Mouse (Mus musculus) granulocyte monocyte progenitor cell, adult 5-6 weeks (primary cell): ENCODE measurements around the gene D630003M21Rik. TPM values are rescaled to one million over a fixed set of nuclear protein-coding genes. Genes with fewer than 3 reads are reported as not detected.

ENCODE experiments used
- ATAC-seq: replicated peaks from 2 replicates; pipeline ENCODE4 v1.8.0; 2016; ENCODE audit warnings: mild to moderate bottlenecking, moderate TSS enrichment, inconsistent platforms; ENCODE audit not compliant: poor library complexity, severe bottlenecking
- total RNA-seq, 2 experiments: library from RNA; stranded (forward) in 1 of 2; stranded (reverse) in 1 of 2; fragments of 200-712, 200-1000 nt in 1 of 2; fragments of >200 nt in 1 of 2; fragmentation: Nextera tagmentation in 1 of 2; gene quantifications; 2 replicates each; pipeline ENCODE4 v1.2.3; 2014 to 2017

Gene D630003M21Rik
- total RNA-seq, 2 experiments from 2014 or later: not detected

DNA sequence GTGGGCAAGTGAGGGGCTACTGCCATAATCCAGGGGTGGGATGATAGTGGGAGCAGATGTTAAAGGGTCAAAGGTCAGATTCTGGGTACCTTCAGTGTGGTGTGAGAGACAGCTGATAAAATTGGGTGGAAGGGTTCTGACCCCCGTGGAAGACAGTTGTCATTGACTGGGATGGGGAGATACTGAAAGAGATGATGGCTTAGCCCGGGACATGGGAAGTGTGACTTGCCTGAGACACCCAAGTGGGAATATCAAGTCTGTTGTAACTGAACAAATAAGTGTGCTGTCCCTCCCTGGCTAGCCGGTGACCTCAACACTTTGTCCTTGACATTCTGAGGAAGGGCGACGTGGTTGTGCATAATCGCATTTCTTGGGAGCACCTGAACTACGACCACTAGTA is 59.3 kb downstream of the D630003M21Rik start:
- no peak for ATAC-seq

DNA sequence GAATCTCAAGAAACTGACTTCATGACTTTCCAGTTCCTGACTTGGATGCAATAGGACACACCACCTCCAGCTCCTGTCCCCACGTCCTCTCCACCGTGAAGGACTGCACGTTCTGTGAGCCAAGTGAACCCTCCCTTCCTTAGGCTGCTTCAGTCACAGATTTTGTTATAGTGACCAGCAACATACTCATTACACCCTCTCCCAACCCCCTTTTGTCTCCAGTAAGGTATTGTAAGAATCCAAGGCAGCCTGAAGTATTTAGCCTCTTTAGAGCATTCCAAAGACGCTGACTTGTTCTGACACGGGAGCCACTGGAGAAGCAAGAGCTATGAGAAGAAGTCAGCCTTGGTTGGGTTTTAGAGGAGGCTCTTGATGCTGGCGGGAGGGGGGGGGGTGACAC is 59.7 kb downstream of the D630003M21Rik start:
- ATAC-seq: no peak

DNA sequence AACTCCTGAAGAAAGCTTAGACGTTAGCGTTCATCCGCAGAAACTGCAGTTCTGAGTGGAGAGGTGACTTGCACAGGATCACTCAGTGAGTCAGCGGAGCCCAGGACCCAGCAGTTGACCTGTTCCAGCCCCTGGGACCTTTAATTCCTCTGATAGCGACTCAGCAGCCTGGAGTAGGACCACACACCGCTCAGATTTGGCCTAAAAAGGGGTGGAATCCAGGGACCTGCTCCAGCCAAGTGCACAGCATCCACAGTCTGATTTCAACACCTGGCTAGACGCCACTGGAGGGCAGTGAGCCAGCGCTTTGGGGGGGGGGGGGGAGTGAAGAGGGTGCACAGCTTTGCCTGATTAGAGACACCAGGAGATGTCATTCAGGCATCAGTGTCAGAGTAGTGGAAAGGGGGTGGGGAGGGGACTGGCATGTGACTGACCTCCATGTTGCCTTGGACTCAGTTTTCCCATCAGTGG is 60.2 kb downstream of the D630003M21Rik start:
- ATAC-seq: no peak

DNA sequence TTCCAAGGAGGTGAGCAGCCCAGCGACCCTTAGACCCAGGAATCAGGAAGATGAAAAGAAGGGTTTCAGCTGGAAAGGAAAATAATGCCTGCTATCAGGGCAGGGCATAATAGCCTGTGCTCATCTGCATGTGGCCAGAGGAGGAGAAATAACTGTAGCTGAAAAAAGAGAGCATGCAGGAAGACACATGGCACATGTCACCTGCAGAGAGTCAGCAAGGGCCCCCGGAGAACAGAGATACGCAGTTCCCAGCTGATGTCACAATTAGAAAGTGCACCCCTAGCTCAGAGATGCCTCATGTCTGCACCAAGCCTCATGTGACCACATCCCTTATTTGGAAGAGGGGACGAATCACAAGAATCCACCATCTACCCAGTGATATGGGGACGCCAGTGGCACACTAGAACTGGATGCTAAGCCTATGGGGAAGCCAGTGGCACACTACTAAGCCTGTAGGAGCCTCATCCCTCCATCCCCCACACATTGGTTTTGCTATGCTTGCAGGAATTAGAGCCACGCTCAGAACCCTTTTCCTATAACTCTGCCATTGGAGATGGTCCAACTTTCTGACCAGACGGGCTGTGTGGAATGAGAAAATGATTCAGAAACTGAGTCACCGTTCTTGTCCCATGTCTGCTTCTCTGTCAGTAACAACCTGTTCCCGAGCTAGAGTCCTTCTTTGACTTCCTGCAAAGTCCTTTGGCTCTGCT is 61.4 kb downstream of the D630003M21Rik start:
- peak; percentile 54 for ATAC-seq

DNA sequence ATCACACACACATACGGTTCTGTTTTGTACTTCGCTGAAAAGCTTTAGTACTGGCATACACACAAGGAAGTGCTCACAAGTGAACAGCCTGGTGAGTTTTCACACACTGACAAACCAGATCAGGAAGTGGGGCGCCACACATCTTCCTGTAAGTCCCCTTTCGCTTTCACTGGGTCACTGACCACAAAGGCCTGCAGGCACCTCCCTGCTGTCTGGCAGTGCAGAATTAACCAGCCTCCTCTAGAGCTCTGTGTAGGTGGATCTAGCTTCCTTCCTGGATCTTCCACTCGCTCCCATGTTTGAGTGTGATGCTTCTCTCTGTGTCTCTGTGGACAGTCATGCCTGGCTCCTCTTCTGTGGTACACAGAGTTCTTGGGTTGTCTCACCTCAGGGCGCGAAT is 62.4 kb downstream of the D630003M21Rik start:
- peak; percentile 90 for ATAC-seq

DNA sequence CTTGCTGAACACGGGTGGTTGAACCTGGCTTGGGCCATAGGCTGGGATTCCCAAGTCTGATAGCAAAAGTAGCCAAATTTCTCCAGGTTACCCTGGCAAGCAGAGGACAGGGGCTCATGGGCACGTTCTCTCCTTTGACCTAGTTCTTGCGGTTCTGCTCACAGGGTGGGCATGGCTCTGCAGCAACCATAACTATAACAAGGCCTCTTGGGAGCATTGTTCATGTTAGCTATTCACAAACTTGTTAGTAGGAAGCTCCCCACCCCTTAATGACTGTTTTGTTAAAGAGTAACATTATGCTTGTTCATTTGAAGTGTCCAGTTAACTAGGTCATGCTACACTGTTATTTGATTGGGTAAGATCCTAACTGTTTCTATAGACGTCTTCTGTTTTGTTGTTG is 63.2 kb downstream of the D630003M21Rik start:
- no peak for ATAC-seq

DNA sequence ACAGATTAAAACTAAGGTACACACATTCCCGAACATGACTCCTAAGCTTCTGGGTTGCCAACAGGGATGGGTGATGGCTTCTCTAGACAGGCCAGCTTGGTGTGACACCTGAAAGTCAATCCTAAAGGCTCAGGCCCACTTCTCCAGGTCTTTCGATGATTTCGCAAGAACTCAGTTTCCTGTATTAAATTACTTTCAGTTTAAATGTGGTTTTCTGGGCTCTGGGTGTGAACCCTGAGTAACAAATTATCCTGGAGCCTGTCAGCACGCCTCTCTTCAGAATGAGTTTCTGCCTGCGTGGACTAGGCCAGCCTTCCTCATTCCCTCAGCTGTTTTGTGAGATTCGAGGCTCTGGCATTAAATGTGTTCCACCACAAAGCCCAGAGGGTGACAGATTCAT is 66.0 kb downstream of the D630003M21Rik start:
- ATAC-seq: peak; percentile 15

DNA sequence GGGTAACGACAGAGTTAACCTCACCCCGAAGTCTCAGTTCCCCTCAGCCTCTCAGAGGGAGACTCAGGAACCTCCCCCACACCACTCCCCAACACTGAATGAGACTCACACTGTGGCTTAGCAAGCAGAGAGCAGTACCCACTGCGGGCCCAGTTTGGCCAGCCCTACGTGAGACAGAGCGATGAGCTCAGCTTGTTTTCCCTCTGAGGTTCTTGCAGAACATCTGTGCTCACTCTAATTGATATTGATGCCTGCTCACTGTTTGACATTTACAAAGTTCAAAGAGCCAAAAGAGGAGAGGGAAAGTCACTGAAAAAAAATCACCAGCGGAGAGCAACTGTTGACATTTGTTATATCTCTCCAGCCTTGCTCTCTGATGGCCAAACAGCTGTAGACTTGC is 67.3 kb downstream of the D630003M21Rik start:
- peak; percentile 41 for ATAC-seq

DNA sequence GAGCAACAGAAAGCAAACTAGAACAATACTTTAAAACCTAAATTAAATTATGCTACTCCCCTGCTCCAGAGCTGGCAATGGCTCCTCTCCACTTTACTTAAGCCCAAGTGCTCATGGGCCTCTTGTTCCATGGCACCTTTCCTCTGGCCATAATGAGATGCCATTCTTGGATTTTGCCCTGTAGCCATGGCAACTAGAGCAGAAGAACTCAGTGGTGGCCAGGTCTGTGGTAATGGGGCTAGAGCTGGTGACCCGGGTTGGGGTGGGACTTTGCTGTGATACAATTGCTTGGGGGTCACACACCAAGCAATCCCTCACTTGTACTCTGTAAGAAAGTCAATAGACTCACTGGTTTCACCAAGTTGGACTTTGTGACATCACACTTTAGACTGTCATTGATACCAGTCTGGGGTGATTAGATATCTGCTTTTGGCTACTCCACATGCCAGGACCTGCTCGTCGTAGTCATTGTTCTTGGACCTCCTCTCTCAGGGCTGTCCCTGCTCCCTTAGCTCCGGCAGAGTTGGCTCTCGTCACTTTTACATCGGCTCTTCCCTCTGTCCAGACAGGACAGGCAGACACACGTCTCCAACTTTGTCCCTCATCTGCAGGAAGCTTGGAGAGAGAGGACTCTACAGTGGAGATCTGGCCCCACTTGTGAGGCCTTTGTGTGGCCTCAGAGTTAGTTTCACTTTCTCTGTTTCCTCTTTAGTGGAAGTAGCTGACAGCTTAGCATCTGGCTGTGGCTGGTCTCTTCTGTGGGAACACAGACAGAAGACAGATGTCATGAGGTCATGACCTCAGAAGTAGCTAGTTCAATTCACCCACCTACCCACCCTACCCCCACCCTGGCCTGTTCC is 69.4 kb downstream of the D630003M21Rik start:
- ATAC-seq: peak; percentile 61

DNA sequence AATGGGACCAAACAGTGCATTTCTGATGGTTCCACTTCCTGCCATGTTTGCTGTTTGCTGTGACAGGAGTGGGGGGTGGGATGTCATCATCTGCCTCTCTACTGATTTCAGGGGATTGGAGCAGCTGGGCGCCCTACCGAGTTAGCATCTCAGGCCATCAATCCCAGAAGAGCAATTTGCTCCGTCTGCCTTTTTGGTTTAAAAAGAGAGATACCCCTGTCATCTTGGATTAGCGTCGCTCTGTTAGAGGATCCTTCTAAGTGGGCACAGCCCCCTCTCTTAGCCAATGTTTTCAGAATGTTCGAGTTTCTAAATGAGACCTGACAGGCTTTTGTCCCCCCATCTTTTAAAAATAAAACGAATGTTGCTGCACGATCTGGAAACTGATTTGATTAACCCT is 71.4 kb downstream of the D630003M21Rik start:
- ATAC-seq: no peak

DNA sequence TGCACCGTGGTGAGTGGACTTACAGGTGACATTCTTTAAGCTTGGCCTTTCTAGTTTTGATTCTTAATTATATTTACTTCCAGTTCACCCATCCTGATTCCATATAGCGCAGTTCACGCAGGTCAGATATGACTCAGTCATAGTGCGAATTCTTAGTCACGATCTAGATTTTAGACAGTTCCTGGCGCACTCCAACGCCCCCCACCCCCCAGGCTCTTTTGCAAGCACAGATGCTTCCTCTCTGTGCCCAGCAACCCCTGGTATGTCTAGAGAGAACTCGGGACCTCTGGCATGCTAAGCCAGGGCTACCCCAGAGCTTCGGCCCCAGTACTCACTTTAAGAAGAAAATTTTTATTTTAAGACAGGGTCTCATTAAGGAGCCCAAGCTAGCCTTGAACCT is 72.5 kb downstream of the D630003M21Rik start:
- ATAC-seq: peak; percentile 65

DNA sequence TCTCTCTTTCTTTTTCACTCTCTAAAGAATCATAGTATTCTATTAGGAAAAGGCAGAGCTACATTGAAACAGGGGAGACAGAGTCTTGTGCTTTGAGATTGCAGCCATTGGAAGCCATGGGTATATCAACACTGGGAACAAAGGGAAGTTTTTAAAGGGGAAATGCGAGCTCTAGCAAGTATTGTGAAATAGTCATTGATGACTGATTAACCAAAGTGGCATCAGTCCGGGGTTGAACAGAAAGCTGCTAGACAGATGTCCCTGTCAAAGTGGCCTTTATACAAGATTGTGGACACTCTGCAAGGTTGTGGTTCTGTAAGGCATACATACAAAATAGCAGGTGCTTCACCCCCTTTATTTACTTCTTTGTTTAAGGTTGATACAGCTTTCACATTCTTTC is 73.4 kb downstream of the D630003M21Rik start:
- peak; percentile 29 for ATAC-seq

DNA sequence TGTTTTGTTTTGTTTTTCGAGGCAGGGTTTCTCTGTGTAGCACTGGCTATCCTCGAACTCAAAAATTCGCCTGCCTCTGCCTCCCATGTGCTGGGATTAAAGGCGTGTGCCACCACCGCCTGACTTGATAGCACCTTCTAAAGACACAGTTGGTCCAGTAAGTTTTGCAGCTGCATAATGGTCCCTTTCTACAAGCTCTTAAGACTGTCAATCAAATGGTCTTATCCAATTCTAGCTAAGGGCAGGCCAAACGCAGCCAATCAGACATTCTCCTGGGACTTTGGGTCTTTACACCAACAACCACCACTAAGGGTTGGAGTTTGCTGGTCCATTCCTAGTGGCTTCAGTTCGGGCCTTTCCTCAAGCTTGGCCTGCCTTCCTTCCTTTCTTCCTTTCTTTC is 73.9 kb downstream of the D630003M21Rik start:
- no peak for ATAC-seq

DNA sequence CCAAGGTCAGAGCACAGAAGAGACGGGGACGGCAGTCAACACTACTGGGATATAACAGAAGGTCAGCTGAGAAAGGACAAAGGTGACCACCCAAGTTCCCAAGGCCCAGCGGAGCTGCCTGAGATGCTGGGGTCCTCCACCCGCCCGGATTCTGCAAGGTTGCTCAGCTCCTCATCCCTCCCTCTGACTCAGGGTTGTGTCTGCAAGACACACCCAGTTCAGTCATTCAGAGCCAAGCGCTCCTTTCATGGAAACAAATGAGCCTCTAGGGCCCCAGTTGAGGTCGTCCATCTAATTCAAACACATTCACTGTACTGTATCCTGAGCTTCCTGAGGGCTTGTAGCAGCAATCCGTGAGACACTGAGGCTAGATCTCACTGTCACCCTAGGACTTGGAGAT is 74.4 kb downstream of the D630003M21Rik start:
- no peak for ATAC-seq

DNA sequence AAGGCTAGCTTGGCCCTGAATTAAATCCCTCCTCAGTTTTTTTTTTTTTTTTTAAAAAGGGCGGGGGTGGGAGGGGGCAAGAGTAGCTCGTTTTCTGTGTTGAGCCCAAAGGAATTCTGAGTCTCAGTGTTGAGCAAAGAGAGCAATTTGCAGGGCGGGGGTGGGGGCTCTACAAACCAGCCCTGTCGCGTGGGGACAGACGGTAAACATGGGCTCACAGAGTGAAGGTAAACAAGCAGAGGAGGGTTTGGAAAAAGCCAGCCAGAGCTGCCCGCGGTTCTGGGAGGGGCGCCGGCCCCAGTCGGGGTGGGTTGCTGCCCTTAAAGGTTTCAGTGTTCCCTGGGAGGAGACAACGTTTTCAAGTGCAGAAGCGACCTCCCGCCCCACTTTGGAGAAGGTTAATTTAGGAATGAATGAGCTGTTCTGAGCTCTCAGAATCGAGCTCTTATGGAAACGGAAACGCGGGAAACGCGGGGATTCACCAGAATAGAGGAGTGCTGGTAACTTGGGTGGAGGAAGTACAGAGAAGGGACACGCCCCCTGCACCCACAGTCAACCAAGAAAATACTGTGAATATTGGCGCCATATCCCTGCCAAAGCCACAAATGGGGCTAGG is 75.2 kb downstream of the D630003M21Rik start:
- peak; percentile 71 for ATAC-seq

DNA sequence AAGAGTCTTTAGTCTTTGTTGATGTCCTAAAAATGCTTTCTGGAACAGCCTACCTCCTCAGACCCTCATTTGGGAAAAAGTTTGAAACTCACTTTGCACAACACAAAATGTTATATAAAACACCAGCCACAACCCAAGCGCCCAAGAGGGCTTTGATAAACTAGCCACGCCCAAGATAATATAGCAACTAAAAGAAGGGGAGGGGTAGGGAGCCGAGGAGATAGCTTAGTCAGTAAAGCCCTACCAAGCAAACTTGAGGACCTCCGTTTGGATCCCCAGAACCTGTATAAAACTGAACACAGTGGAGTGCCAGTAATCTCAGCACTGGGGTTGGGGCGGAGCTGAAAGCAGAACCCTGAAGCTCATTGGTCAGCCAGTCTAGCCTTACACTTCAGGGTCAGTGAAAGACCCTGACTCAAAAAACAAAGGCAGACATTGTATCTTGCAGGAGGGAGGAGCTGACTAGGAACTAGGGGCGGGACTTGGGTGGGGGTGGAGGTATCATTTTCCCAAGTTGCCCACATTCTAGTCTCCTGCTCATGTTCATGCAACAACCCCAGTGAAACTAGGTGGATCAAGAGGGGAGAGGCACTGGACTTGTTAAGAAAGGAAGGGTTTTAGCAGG is 76.2 kb downstream of the D630003M21Rik start:
- ATAC-seq: no peak

DNA sequence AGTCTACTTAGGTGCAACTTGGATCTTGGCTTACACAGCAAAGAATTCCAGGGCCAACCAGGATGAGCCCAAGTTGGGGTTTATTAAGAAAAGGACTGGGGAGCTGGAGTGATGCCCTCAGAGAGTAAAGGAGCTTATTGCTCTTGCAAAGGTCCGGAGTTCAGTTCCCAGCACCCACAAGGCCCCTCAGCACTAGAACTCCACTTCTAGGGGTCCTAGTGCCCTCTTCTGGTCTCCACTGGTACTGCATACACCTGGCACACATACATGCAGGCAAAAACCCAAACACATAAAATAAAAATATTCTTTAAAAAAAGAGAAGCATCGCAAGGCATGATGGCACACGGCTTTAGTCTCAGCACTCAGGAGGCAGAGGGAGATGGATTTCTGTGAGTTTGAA is 77.9 kb downstream of the D630003M21Rik start:
- ATAC-seq: no peak

DNA sequence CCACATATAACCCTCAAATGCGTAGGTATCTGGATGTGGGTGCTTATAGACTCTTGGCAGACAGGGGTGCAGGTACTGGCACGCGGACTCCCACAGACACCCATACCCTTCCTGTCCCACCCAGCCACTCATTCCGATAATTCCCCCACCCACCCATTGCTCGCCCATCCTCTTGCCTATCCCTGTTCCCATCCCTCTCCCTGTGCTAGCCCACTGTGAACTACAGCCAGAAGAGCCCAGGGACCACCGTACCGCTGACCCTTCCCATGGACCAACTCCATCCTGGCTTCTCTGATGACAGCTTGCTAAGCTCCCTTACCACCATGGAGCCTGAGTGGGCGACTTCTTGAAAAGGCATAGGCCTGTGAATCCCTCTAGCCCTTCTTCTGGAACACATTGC is 82.1 kb downstream of the D630003M21Rik start:
- no peak for ATAC-seq

DNA sequence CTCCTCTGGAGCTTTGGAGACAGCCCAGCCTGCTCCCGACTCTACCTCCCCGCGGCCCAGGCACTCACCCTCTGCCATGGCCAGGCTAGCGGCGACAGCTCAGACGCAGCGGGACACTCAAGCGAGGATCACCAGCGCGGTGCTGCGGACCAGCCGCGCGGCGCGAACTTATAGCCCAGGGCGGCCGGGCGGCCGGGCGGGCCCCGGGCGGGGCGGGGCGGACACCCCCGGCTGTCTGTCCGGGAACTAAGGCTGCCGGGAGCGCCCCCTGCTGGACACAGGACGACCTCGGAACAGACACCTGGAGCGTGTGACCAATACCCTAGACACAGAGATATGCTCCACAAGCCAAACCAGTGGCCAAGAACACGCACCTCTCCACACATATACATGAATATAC is 82.8 kb downstream of the D630003M21Rik start, which contains the start of gene Tgm2:
Gene Tgm2, minus strand, starts transcription at position 214 of the 400 bp plus-strand sequence.
- peak; percentile 82 for ATAC-seq

DNA sequence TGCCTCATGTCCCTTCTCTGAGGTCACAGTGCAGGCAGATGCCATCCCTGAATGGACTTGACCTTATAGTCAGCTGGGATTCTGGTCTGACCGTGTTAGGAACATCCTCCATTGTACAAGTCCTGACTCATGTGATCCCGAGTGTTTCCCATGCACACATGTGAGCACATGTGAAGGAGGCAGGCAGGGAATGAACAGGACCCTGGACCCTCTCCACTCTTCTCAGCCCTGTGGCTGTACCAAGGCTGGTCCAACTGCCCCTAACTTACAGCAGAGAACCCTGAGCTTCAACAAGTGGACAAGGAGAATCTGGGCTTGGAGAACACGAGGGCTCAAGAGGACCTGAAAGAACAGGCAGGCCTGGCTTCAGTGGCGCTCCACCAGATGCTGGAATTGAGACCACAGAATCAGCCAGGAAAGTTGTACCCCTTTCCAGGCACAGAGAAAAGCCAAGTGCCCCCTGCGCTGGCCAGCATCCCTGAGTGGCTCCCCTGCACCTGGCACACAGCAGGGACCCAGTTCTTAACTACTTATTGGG is 83.4 kb downstream of the D630003M21Rik start:
- ATAC-seq: no peak
